ENCODE assay signal across 8 mouse cellular contexts in the genomic region with DNA sequence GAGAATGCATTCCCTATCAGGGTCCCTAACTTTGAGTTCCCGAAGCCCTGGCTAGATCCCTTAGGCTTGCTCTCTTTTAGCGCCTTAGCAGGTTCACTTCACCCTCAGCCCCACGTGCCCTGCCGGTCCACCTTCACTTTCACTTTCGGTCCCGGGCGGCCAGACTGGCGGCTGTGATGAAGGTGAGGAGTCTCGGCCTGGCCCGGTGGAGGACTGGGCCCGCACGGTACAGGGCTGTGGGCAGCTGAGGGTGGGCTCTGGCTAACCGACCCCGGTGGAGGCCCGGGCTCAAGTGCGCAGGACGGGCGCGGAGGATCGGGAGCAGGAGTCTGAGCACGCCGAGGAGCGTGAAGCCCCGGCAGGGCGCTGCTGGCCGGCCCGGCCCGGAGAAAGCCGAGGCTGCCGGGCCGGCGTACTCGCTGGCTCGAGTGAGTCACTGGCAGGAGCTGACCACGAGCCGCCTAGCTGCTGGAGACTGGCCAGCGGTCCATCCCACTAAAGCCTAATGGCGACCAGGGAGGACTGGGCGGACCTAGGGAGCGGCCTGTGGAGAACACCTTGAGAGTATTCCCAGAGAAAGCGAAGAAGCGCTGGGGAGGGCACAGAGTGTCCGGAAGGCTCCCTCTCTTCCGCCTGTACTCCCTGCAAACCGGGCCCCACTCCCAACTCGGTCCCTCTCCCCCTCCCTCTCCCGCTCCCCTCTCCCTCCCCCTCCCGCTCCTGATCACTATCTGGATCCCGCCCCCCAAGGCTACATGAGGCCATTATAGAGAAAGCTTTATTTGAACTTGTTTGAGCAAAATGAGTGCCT. TPM values are rescaled to one million over a fixed set of nuclear protein-coding genes. Genes with fewer than 3 reads are reported as not detected.
DNase-seq lines count a peak whose midpoint lies in the region; ATAC-seq and TF ChIP-seq lines count a peak whose summit lies in the region.

No protein-coding gene starts in this region.

- peak overlapping the region; percentile 79 for H3K9ac ChIP-seq in hindbrain, postnatal 0 days (replicated peaks; ENCODE audit: low read length)

- TF ChIP-seq POLR2A in cortical plate, adult 2 months (IDR thresholded peaks at IDR 0.05; ENCODE audit: extremely low read depth, insufficient read depth, low read length) = no peak

- peak overlapping the region; percentile 41 for H3K27ac ChIP-seq in cortical plate, adult 2 months (ENCODE audit: insufficient read depth, low read length)
- H3K27ac ChIP-seq in hindbrain, postnatal 0 days = peak overlapping the region; percentile 89
- peak overlapping the region; percentile 81 for H3K27ac ChIP-seq in left cerebral cortex, adult 2 months
- H3K27ac ChIP-seq in macrophage = peak overlapping the region; percentile 68

- no peaks in the 10 kb centered on the region for H3K36me3 ChIP-seq in hindbrain, postnatal 0 days (ENCODE audit: insufficient read depth, low read length)
- no peaks in the 10 kb centered on the region for H3K36me3 ChIP-seq in macrophage (ENCODE audit: inconsistent target)

- H3K9me3 ChIP-seq in hindbrain, postnatal 0 days (ENCODE audit: low read length) = no peaks in the 10 kb centered on the region

- peak overlapping the region; percentile 73 for H3K4me3 ChIP-seq in cortical plate, adult 2 months (ENCODE audit: insufficient read depth, low read length)
- H3K4me3 ChIP-seq in hindbrain, postnatal 0 days (ENCODE audit: low read length) = peak overlapping the region; percentile 83
- peak overlapping the region; percentile 71 for H3K4me3 ChIP-seq in left cerebral cortex, adult 2 months
- peak overlapping the region; percentile 74 for H3K4me3 ChIP-seq in macrophage (ENCODE audit: inconsistent target)

- WGBS in hindbrain, postnatal 0 days = under 1% methylated on average over 46 of the region's 49 CpGs
- WGBS in macrophage (ENCODE audit: missing documents) = under 1% methylated on average over 45 of the region's 49 CpGs

- H3K27me3 ChIP-seq in hindbrain, postnatal 0 days (ENCODE audit: insufficient read depth, low read length) = no peaks in the 10 kb centered on the region

- ATAC-seq in activated CD4-positive, CD25-positive, alpha-beta regulatory T cell, adult 4 months = peak; percentile 94
- peak; percentile 91 for ATAC-seq in hindbrain, postnatal 0 days

- no peak for TF ChIP-seq CTCF in cortical plate, adult 2 months (IDR thresholded peaks at IDR 0.05; ENCODE audit: extremely low read depth, insufficient read depth, low read length)
- peak; percentile 2; the same call in 1 of the 2 replicates for TF ChIP-seq CTCF in hindbrain, postnatal 0 days (IDR thresholded peaks at IDR 0.05; ENCODE audit: low read depth)
- TF ChIP-seq CTCF in left cerebral cortex, adult 2 months (IDR thresholded peaks at IDR 0.05) = no peak

- DNase-seq in gastrocnemius, adult 8-10 months (ENCODE audit: low spot score in 2 of 2) = peak; percentile 67 to 79
- peak; percentile 78 for DNase-seq in hindbrain, postnatal 0 days (ENCODE audit: low spot score)
- DNase-seq in left cerebral cortex, adult 2 months (ENCODE audit: extremely low spot score in 1 of 2, low spot score in 2 of 2) = peak; percentile 64 to 68
- peak; percentile 45 for DNase-seq in retina, postnatal 7 days (ENCODE audit: low read depth, low spot score)
- DNase-seq in urinary bladder, adult 18-20 months (ENCODE audit: low spot score in 2 of 2) = peak; percentile 80 to 91

- intact Hi-C loops in left cerebral cortex, adult 2 months (cut with DNase I) = loop anchor here (1.0 to 10.0 kb wide), 6 partner anchors 214 to 1377 kb away; a partner anchor contains a TSS

- H3K4me2 ChIP-seq in hindbrain, postnatal 0 days (ENCODE audit: low read depth, low read length) = peak overlapping the region; percentile 86

- no peaks in the 10 kb centered on the region; the same call in 1 of the 2 replicates for H3K4me1 ChIP-seq in cortical plate, adult 2 months (ENCODE audit: control insufficient read depth, insufficient read depth, low read length)
- no peaks in the 10 kb centered on the region for H3K4me1 ChIP-seq in hindbrain, postnatal 0 days (ENCODE audit: insufficient read depth, low read length)

- H3K79me2 ChIP-seq in macrophage (ENCODE audit: inconsistent target) = no peaks in the 10 kb centered on the region

RNA-seq across cellular contexts. Expression of a gene that starts 0.5 kb away (rescaled TPM):
- polyA plus RNA-seq in activated CD4-positive, CD25-positive, alpha-beta regulatory T cell, adult 4 months (2017; shearing (Covaris generic)) = 100 to 1,000 TPM in 1 of 2 experiments, 10 to 100 TPM in 1; 67.3 to 126 TPM
- 7.8 and 7.9 TPM in 2 replicates for polyA plus RNA-seq in cortical plate, adult 2 months (2012; rRNA removed)
- 10 to 100 TPM; 26.6 to 30.7 (median 27.7) TPM for total RNA-seq in gastrocnemius, adult 8-10 months (2022)
- total RNA-seq in hindbrain, postnatal 0 days (2014; rRNA removed) = 8.4 and 28.2 TPM in 2 replicates
- polyA plus RNA-seq in hindbrain, postnatal 0 days (2015; fragmentation: Nextera tagmentation; extraction: Ambion mirVana) = 5.1 and 8.2 TPM in 2 replicates
- 10 to 100 TPM; 11.0 to 15.1 TPM for total RNA-seq in left cerebral cortex, adult 2 months (2021)
- total RNA-seq in macrophage (2018; cell fraction: chromatin; rRNA removed) = 10 to 100 TPM; 11.6 to 72.7 (median 45.3) TPM
- 10 to 100 TPM; 37.3 to 86.9 (median 61.3) TPM for total RNA-seq in macrophage (2018; cell fraction: cytosol; rRNA removed)
- total RNA-seq in macrophage (2018; cell fraction: nucleus; rRNA removed) = 100 to 1,000 TPM in 7 of 26 experiments, 10 to 100 TPM in 19; 37.4 to 149 (median 77.2) TPM
- 46.7 to 65.9 TPM (median 51.4 TPM) in 3 replicates for polyA plus RNA-seq in macrophage (2018)

Comparison
In these comparisons a context has a peak if more than half of its experiments do, and no peak if none do; other contexts are left out.
1. Peak in every context shown above with its lines: DNase-seq, ATAC-seq, H3K4me3 ChIP-seq and H3K27ac ChIP-seq.